Mouse (Mus musculus) right cerebral cortex, postnatal 14 days (tissue): ENCODE data around the gene Mab21l3.

Source experiments
- DNase-seq: peaks from one replicate; pipeline ENCODE4 v3.0.0; 2022

Mab21l3 gene

DNA sequence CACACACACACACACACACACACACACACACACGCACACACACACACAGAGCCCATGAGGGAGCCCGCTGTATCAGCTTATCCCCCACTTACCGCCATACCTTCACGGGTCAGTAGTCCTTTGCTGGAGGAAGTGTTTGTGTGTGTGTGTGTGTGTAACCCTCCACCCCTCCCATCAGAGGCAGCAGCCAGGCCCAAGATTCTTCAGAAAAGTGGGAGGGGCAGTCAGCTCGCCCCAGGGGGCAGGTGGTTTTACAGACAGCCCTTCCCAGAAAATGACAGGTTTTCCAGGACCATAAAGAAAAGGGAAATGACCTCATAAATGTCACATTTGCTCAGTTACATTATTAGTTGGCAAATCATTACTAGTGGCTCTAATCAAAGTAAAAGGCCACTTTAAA is at the start of gene Mab21l3:
Mab21l3 (minus strand) TSS at position 144 of the 400 bp plus-strand sequence.
- no peak for DNase-seq

DNA sequence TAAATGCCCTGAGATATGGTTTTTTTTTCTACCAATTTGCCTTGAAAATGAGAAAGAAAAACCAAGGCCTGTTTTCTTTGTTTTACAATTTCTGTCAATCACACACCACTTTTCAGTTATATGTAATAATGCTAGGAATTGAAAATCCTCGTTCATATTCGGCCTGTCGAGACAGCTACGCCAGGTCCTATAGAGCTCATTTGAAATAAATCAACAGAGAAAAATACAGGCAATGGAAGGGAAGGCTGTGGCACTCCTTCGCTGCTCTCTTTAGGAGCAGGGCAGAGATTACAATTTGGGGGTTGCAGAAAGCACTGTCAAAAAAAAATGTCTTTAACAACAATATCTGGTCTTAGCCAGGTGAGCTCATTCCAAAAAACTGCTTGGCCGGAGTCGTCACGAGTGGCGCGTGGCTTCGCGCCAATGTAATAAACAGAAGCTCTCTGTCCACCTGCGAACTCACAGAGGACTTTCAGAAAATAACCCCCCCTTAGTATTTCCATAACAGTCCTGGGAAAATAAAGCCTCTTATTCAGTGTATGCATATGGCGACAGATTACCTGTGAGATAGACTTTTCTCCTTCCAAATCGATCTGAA is 48.7 kb upstream of the Mab21l3 start:
- DNase-seq: no peak

DNA sequence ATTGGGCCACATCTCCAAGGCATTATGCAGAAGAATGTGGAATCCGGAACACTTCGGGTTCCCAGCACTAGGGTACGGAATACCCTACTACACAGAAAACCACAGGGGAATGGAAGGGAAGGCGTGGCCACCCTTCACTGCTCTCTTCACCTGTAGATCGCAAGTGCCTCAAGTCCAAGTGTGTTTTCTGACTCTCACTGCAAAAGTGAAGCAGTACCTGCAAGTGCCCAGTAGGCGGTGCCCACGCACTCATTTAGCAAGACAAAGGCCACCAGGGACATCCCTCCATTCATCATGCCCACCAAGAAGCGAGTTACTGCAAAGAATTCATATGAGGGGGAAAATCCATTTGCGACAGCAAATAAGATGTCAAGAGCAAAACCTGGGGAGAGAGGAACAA is 48.1 kb upstream of the Mab21l3 start:
- DNase-seq: peak; percentile 49

DNA sequence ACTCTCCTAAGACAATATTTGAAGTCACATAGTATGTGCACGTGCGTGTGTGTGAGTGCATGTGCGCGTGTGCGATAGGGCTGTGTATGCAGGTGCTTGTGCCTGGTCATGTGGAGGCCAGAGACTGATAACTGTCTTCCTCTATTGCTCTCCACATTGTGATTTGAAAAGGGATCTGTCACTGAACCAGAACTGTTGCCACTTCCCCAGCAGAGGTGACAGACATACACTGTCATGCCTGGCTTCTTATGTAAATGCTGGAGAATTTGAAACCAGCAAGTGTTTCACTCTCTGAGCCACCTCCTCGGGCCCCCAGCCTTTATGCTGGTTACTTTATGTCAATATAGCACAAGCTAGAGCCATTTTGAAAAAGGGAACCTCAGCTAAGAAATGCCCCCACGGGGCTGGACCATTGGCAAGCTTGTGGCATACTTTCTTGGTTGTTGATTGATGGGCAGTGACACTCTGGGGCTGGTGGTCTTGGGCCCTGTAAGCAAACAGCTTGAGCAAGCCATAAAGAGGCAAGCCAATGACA is 46.7 kb upstream of the Mab21l3 start:
- no peak for DNase-seq

DNA sequence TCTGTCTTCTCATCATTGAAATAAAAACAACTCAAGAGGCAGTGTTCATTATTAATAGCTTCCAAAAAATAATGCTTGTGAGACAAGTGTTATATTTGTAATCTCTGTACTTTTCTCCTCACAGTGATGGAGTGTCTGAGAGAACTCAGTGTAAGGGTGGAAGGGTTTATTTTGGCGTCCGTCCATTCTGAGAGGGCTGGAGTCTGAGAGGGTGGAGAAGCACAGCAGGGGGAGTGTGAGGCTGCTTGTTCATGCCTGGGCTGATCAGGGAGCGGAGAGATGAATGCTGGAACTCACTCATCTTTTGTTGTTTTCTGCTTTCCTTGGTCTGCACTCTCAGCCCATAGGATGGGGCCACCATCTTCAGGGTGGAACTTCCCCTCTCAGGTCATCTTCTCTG is 36.8 kb upstream of the Mab21l3 start:
- no peak for DNase-seq

DNA sequence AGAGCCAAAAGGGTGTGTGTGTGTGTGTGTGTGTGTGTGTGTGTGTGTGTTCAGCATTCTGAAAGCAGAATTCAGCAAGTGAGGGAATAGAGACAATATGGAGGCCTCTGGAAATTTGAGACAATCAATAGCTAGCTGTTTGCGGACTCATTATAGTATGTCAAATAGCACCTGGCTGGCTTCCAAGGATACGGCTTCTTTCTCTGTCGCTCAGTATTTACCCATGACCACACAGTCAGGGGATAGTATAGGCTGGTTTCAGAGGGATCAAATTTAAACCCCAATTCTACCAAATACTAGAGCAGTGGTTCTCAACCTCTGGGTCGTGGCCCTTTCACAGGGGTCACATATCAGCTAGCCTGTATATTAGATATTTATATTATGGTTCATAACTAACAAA is 36.3 kb upstream of the Mab21l3 start:
- DNase-seq: no peak

DNA sequence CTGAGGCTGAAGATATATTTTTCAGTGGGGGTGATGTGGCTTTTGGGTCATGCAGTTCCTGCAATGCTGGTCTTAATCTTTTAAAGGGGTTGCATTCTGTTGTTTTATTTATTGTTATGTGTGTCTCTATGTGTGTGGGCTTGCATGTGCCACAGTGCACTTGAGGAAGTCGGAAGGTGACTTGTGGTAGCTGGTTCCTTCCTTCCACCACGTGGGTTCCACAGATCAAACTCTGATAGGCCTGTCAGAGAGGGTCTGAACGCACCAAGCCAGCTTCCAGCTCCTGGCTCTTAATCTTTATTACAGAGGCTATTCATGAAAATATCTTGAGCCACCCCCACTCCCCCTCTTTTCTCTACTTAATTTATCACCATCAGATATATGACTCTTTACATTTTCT is 35.1 kb upstream of the Mab21l3 start:
- DNase-seq: no peak

DNA sequence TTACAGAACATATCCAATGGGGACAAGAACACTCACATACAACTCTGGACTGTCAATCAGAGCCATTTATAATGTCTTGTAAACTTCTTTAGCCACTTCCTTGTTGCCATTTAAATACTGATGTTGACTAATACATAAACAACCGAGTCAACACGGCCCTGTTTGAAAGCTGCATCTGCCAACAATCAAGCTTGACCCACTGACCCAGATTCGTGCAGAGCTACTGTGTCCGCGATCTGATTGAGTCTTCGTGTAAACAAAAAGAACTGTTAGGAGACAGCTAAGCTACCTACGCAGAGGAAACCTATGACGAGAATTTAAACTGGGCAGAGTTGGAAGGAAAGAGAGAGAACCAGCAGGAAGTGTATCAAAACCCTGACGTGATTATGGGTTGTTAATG is 33.0 kb upstream of the Mab21l3 start:
- DNase-seq: no peak

DNA sequence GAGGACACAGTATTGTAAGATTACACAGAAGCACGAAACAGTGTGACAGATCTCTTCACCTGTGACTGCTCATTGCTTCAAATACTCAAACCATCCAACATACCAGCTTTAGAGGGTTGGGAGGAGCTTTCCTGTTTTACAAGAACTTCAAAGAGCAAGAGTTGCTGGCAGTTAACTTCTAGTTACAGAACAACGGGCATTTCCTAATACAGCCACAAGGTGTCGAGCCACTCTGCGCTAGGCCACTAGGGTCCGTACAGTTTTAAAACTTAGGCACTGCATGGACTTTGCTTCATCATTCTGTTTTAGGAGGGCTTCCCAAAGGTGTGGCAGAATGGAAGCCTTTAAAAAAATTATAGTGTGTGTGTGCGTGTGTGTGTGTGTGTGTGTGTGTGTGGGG is 32.1 kb upstream of the Mab21l3 start:
- no peak for DNase-seq

DNA sequence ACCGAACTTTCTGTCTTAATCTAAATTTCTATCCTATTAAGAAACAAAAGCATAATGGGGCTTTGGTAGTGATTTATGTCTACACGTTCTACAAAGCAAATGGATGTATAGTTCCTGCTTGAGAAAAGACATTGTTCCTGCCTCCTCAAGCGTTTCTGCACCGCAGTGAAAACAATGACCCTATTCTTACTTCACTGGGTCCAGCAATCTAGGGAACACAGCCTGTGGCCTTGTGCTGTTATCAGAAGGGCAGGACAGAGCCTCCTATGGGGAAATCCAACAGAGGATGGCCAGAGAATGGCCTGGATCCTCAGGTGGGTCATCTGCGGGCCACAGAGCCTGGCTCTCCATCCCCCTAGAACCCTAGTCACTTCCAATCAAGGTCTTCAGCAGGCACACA is 29.4 kb upstream of the Mab21l3 start:
- DNase-seq: no peak

DNA sequence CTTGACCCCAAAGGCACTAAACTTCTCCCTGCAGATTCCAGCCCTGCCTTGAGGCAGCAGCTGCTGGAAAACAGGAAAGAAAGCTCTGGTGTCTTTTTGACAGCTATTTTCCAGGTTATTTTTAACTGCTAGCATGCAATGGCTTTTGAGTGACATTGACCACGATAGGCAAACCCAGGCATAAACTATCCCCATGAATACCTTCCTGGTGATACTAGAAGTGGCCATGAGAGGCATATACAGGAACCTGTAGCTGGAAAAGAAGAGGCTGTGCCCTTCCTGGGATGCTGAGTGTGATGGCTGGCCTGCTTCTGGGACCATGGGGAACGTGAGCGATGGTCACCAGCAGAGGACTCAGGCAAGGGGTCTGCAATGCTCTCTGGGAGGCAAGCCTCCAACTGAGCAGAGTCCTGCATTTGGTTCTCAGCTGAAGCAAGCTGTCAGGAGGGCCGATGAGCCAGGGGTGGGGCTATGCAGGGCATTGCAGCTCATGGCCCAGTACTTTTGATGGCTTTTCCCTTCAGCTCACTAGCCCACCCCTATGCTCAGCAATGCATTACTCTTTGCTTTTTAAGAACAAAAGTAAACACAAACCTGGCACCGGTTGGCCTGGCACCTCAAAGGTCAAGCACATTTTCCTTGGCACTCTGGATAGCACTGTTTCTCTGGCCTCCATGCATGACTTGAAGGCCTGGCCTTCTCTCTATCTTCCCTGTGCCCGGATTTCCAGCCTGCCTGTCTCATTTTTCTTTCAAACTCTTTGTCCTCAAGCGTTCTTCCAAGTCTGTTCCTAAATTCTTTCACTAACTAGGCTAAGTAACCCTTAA is 27.9 kb upstream of the Mab21l3 start:
- DNase-seq: no peak

DNA sequence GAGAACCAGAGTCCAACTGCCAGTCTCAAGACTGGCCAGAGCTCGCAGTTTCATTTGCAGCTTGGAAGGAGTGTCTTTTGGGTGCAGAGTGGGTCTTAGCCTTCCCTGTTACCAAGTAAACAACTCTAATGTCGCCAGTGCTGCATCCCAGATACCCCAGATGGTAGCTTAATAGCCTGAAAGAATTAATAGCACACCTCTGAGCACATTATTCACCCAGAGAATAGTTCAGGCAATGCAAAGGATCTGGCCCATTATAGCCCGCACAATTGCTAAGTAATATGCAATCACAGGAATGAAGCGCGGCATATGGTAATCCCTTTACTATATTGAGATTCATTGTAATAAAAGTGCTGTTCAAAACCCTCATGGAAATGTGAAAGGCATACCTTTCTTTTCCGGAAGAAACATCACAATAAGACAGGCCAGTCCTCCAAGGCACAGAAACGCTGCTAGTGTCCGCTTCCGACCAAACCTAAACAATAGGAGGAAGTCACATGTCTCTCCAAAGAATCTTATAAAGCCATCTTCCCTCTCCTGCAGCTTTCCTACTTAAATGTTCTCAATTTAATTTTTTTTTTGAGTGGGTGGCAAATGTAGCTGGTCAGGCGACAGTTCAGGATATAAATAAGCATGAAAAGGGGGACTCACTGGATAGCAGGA is 26.6 kb upstream of the Mab21l3 start:
- no peak for DNase-seq

DNA sequence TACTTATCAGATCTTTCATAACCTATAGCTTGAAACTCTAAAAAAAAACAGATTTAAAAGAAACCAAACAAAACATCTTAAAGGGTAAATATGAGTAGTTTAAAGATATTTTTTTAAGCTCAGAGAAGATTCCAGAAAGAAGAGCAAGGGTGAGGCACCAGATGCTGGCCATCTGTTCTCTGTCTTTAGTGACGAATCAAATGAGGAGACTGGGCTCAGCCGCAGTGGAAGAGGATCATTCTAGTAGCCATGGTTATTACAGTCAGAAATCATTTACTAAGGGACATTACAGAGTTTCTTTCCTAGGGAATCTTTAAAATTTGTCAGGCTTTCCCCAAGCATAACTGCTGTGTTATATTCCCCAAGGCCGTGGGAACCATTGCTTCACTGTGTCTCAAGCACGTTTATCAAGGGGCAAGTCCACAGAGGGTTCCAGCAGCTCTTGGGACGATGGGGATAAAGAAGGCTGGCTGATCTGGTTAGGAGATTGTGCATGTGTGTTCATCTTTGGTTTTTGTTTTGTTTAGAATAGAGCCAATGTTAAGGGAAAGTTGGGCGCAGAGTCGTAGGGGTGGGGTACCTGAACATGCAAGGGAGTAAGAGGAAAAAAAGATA is 24.4 kb upstream of the Mab21l3 start:
- DNase-seq: no peak

DNA sequence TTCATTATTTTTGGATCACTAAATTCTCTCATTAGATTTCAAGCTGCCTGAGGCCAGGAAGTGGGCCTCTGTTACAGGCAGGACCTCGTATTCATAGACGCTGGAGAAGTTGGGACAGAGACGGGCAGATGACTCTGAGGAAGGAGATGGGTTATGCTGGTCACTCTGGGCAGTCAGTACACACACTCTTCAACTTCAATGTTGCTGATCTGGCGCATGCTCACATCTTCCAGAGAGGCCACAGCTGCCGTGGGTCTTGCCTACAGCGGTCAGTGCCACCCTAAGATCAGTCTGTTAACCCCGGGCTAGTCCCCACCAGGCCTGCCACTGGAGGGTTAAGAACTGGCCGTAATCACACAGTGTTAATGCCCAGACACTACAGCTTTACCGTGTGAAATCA is 23.2 kb upstream of the Mab21l3 start:
- DNase-seq: no peak

DNA sequence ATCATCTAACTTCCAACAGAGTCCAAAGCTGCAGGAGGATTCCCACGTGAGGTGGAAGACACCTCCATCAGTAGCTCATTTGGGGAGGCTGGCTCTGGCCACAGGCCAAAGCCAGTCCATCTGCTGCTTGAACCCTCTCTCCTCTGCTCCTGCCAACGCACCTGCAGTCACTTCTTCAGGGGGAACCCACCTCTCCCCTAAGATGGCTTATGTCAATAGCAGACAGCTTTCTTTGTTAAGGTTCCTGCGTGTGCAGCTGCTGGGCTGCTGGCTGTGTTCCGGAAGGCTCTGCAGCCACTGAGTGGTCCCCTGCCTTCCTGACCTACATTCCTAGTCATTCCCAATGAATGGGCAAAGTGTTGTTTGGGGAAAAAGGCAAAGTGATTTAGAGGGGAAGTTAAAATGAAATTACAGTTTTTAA is 18.3 kb upstream of the Mab21l3 start:
- no peak for DNase-seq

DNA sequence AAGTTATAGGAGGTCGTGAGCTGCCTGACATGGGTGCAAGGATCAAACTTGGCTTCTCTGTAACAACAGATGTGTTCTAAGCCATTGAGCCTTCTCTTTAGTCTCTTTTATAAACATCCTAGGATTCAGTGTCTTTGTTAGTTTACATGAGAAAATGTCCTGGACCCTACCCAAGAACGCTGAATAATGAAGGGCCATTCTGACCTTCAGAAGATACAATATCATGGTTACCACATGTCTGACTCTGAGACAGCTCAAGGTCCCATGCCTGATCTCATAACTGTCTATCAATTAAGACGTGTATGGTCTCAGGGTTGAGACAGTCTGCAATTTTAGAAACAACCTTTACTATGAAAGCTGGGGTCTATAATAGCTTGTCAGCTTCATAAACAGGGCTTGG is 13.1 kb upstream of the Mab21l3 start:
- DNase-seq: no peak

DNA sequence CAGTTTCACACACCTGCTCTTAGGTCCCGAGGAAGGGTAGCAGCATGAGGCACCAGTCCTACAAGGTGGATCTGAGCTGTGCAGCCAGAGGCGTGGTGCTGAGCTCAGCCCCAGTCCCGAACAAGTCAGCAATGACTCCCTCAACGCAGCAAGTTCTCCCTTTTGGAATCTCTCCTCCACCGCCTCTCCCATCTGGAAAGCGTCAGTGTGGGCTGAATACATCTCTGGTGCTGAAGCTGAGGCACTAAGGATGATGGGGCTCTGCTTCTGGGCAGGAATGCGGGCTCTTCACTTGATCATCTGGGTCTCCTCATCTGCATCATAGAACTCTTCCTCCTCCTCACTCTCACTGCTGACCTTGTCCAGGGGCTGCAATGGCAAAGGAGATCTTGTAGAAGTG is 11.4 kb upstream of the Mab21l3 start:
- no peak for DNase-seq

DNA sequence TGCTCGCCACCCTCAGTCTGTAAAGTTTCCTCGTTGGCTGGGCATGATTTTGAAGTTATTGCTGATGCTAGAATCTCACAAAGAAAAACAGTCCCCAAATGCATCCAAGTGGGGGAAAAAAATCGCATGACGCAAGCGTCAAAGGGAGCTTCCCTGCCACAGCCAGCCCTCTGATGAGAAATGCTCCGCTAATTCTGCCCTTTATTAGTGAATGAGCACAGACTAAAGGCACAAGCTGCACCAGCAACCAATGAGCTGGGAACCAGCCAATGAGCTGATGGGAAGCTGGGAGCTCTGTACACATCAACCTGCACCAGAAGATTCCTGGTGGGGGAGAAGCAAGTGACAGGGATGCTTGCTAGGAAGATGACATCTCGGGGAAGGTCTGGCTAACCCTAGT is 11.0 kb upstream of the Mab21l3 start:
- no peak for DNase-seq

DNA sequence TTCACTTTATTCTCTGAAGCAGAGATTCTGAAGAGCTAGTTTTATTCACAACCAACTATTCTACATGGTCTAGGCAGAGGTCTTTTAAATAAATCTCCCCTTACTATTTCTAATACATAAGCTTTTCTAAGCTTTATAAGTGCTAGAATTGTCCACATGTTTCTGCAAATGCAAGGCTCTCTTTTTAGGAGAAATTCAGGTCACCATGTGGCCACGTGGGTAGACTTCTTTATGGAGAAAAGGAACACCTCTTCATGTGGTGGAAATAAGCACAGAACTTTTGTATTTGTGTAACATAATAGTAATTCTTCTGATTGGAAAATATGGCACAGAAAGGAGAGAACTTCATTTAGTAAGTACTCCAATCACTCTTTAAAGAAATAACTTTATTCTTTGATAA is 5.3 kb upstream of the Mab21l3 start:
- no peak for DNase-seq

DNA sequence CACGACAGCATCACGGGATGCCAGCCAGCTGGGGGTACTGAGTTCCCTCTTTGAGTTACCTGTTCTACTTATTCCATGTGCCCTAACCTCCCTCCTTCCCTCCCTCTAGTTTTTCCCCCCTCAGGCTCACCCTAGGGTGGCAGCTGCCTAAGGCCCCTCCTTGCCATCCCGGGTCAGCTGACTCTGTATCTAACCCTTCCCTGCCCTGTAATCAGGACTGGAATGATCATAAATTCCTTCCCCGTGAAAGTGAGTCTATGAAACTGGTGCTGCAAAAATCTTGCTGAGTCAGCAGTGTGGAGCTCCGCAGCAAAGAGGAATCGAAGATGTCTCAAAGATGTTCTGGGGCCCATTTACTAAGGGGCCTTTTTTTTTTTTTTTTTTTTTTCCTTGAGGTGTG is 2.6 kb upstream of the Mab21l3 start:
- DNase-seq: no peak

DNA sequence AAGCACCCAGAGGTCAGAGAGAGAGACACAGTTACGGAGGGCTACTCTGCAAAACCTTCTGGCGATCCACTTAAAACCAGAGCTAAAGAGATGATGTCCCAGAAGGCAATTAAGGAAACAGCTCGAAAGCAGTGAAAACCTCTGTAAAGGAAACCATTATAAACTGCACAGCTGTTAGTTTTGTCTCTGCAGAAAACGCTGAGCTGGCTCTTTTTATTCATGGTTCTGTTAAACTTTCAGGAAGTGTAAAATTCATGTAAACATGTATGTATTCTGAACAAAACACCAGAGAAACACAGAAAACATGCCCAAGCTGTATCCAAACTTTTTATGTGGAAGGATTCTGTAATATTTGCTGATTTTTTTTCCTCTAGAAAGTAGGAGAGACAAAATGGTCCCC is 2.7 kb downstream of the Mab21l3 start:
- DNase-seq: no peak

DNA sequence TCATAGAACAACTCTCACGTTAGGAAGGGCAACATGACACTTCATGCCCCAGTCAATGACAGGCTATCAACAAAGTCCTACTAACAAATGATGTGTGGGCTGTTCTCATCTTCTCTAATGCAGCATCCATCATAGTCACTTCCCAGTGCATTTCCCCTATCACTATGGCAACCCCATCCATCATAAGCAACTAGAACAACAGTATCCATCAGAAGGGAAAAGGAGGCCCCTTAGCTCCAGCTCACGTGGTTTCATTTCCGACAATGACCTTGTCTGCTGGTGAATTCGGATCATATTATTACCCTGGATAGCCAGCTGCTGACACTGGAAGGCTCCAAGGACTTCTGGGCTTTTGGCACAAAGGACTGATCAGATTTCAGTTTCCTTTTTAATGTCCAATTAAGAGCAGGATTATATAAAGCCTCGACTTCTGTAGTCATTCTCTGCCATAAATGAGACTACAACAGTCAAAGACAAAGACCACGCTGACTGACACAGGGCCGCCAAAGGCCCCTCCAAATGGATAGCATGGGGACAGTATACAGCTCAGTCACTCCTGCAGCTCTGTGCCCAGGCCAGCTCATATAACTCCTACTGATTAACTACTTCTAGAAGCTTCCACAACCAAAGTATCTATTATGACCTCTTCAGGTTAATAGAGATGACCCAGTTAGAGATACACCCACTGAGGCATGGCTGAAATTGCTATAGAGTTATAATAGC is 6.2 kb downstream of the Mab21l3 start:
- no peak for DNase-seq

DNA sequence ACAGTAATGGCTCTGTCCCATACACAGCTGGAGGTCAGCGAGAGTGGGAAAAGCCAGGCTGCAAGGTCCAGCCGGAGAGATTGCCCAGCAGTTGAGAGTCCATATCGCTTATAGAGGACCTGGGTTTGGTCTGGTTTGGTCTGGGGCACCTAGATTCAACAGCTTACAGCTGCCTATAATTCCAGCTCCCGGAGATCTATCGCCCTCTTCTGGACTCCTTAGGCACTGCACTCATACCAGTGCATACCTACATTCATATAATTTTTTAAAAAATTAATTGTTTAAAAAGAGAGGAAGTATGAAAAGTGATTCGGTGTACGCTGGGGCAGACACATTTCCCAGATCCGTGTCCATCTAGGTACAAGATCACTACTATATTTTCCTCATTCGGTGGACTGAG is 9.4 kb downstream of the Mab21l3 start:
- no peak for DNase-seq
